Mouse (Mus musculus) intestine, postnatal 0 days (tissue): ENCODE data around the gene Chek2. TPM values are rescaled to one million over a fixed set of nuclear protein-coding genes. Genes with fewer than 3 reads are reported as not detected.
A peak's percentile ranks its signal among the peaks of the same experiment; 100 is the strongest.

Source experiments
- ATAC-seq: fragments of 200-750 bp; cut with Nextera tagmentation; 2 replicates; pipeline ENCODE4 v1.8.0; 2017; ENCODE audit warnings: mild to moderate bottlenecking, moderate TSS enrichment, moderate library complexity
- H3K27ac ChIP-seq: fragments of 300-500 bp; sonication (generic); 2 replicates; pipeline ENCODE4 v1.5.1; 2014; ENCODE audit warnings: mild to moderate bottlenecking, low read depth, low read length, moderate library complexity
- H3K27me3 ChIP-seq: fragments of 300-500 bp; sonication (generic); replicated peaks from 2 replicates; pipeline ENCODE4 v1.6.1; 2014; ENCODE audit warnings: low read length, mixed read lengths; ENCODE audit not compliant: control insufficient read depth, insufficient read depth
- H3K36me3 ChIP-seq: fragments of 300-500 bp; sonication (generic); 2 replicates; pipeline ENCODE4 v1.6.1; 2014; ENCODE audit warnings: mild to moderate bottlenecking, moderate library complexity; ENCODE audit not compliant: control insufficient read depth, insufficient read depth
- H3K4me1 ChIP-seq: fragments of 300-500 bp; sonication (generic); replicated peaks from 2 replicates; pipeline ENCODE4 v1.6.1; 2014; ENCODE audit warnings: antibody characterized with exemption, low read length, mixed read lengths; ENCODE audit not compliant: control insufficient read depth, insufficient read depth
- H3K4me2 ChIP-seq: fragments of 300-500 bp; sonication (generic); replicated peaks from 2 replicates; pipeline ENCODE4 v1.6.1; 2014; ENCODE audit warnings: low read depth, mild to moderate bottlenecking, moderate library complexity
- H3K4me3 ChIP-seq: fragments of 300-500 bp; sonication (generic); 2 replicates; pipeline ENCODE4 v1.5.1; 2014; ENCODE audit warnings: low read depth, low read length
- H3K9ac ChIP-seq: fragments of 300-500 bp; sonication (generic); 2 replicates; pipeline ENCODE4 v1.6.1; 2014; ENCODE audit warnings: mild to moderate bottlenecking, low read depth, low read length
- H3K9me3 ChIP-seq: fragments of 300-500 bp; sonication (generic); 2 replicates; pipeline ENCODE4 v1.6.1; 2016; ENCODE audit warnings: mixed run types; ENCODE audit not compliant: control insufficient read depth
- CTCF ChIP-seq: sonication (generic); IDR thresholded peaks from 2 replicates; pipeline ENCODE4 v1.5.1; 2016; ENCODE audit warnings: low read depth, mild to moderate bottlenecking, control low read depth, antibody characterized with exemption, moderate library complexity
- WGBS: fragments of 180-500 bp; shearing (Covaris S2); extraction: QIAGEN DNeasy Blood & Tissue Kit; methylation state at CpG from one replicate; pipeline ENCODE4 v1.1.7; 2014; 5-methylcytosine and 5-hydroxymethylcytosine counted together
- polyA plus RNA-seq: library from polyadenylated mRNA; unstranded; fragments of >200 nt; fragmentation: Nextera tagmentation; extraction: Ambion mirVana; gene quantifications from 2 replicates; pipeline ENCODE4 v1.2.1, GENCODE M21; 2015

Chek2 gene
- polyA plus RNA-seq, 1 experiment from 2014 or later = 10.5 TPM

- H3K36me3 ChIP-seq = peaks cover 9% of the 10 kb centered on the region; the same call in 1 of the 2 replicates
- H3K9me3 ChIP-seq = no peaks in the 10 kb centered on the region
- peak overlapping the region; percentile 67 for H3K4me3 ChIP-seq
- H3K9ac ChIP-seq = peak overlapping the region; percentile 56
- H3K4me1 ChIP-seq = 0 out of 2 replicates have a peak, but pooled peaks cover 3% of the 10 kb centered on the region
- peak; percentile 65 for ATAC-seq
- no peaks in the 10 kb centered on the region for H3K27me3 ChIP-seq
- H3K4me2 ChIP-seq = peak overlapping the region; percentile 81
- 5% methylated on average over 28 of the region's 28 CpGs for WGBS
- peak overlapping the region; percentile 70 for H3K27ac ChIP-seq
- no peak for TF ChIP-seq CTCF
Observed at GRCm38 (mm10) chr5:110839038-110839677, 621 bp upstream of the Chek2 start.

- peak overlapping the region; percentile 38; the same call in 1 of the 2 replicates for H3K9ac ChIP-seq
- peak overlapping the region; percentile 81 for H3K4me2 ChIP-seq
- no peak for ATAC-seq
- WGBS = 3% methylated on average over 4 of the region's 4 CpGs
- 0 out of 2 replicates have a peak overlapping the region, but pooled peaks have one; percentile 31 for H3K27ac ChIP-seq
- H3K9me3 ChIP-seq = no peaks in the 10 kb centered on the region
- H3K27me3 ChIP-seq = no peaks in the 10 kb centered on the region
- H3K36me3 ChIP-seq = peaks cover 14% of the 10 kb centered on the region; the same call in 1 of the 2 replicates
- TF ChIP-seq CTCF = peak; percentile 71
- peak overlapping the region; percentile 67 for H3K4me3 ChIP-seq
- H3K4me1 ChIP-seq = 0 out of 2 replicates have a peak, but pooled peaks cover 3% of the 10 kb centered on the region
Observed at GRCm38 (mm10) chr5:110840465-110840864, 686 bp downstream of the Chek2 start.

GRCm38 (mm10) chr5:110841046-110841862, 1.5 kb downstream of the Chek2 start:
- H3K27ac ChIP-seq = no peak overlapping the region
- no peak for ATAC-seq
- no peak overlapping the region for H3K4me3 ChIP-seq
- no peak overlapping the region for H3K4me2 ChIP-seq
- H3K4me1 ChIP-seq = no peaks in the 10 kb centered on the region
- H3K9me3 ChIP-seq = no peaks in the 10 kb centered on the region
- H3K9ac ChIP-seq = no peak overlapping the region
- 92% methylated on average over 14 of the region's 14 CpGs for WGBS
- peaks cover 18% of the 10 kb centered on the region; the same call in 1 of the 2 replicates for H3K36me3 ChIP-seq
- no peaks in the 10 kb centered on the region for H3K27me3 ChIP-seq
- TF ChIP-seq CTCF = no peak

- peak; percentile 52 for TF ChIP-seq CTCF
- no peak for ATAC-seq
- no peak overlapping the region for H3K9ac ChIP-seq
Observed at GRCm38 (mm10) chr5:110852990-110853389, 13.2 kb downstream of the Chek2 start.

GRCm38 (mm10) chr5:110857091-110857490, 17.3 kb downstream of the Chek2 start:
- Histone ChIP-seq H3K27me3 (no peaks in the 10 kb centered on the region), H3K4me3 (no peak overlapping the region), H3K9me3 (no peaks in the 10 kb centered on the region), H3K36me3 (peaks cover 19% of the 10 kb centered on the region; the same call in 1 of the 2 replicates), H3K4me1 (no peaks in the 10 kb centered on the region), H3K27ac (no peak overlapping the region), H3K4me2 (no peak overlapping the region), H3K9ac (no peak overlapping the region)
- WGBS = 71% methylated on average over 5 of the region's 5 CpGs
- no peak for ATAC-seq
- TF ChIP-seq CTCF = no peak

More at GRCm38 (mm10) chr5:110852990-110853389, 13.2 kb downstream of the Chek2 start:
- Histone ChIP-seq H3K4me1 (no peaks in the 10 kb centered on the region), H3K9me3 (no peaks in the 10 kb centered on the region), H3K36me3 (peaks cover 25% of the 10 kb centered on the region; the same call in 1 of the 2 replicates), H3K4me2 (no peak overlapping the region), H3K27me3 (no peaks in the 10 kb centered on the region), H3K27ac (no peak overlapping the region), H3K4me3 (no peak overlapping the region)
- WGBS = 74% methylated on average over 1 of the region's 1 CpGs
